ENCODE assay signal across 21 mouse cellular contexts in the genomic region with DNA sequence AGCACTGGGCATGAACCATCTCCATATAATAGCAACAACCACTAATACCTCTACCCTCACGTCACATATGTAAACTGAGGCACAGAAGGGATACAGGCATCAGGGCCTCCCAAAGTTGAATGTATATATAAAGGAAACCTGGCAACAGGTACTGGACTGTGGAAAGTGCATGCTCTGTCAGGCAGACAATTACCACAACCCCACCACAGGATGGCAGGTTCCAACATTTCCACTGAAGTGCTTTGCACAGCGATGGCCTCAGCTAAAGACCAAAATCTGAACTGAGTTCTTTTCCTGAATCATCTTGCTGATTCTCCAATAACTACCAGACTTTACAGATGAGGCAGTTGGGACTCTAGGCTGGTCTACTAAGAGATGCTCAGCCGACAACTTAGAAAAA.
"Had no signal": no experiment of that assay in that cellular context is flagged by ENCODE, and none has a peak within 500 bp of the region (broad histone marks: within the 10 kb centered on the region; RNA-seq: fewer than 3 reads in every experiment).

No protein-coding gene starts in this region.

- DNase-seq: kidney, adult 2 months; kidney, postnatal 10 days; kidney, postnatal 36 days; layer of hippocampus, postnatal 36 days; left cerebral cortex, postnatal 4 days; lung, adult 2 months; lung, postnatal 14 days; lung, postnatal 4 days; retina, postnatal 1 day; right cerebral cortex, postnatal 25 days; thymus, postnatal 36 days had no signal

- H3K9ac ChIP-seq: limb, embryonic 12.5 days; limb, embryonic 15.5 days; liver, embryonic 12.5 days; liver, embryonic 15.5 days; midbrain, embryonic 12.5 days; midbrain, embryonic 15.5 days; neural tube, embryonic 13.5 days had no signal

- H3K4me3 ChIP-seq: left cerebral cortex, adult 2 months; limb, embryonic 12.5 days; limb, embryonic 15.5 days; liver, embryonic 12.5 days; liver, embryonic 15.5 days; midbrain, embryonic 12.5 days; midbrain, embryonic 15.5 days; neural tube, embryonic 13.5 days had no signal

- ATAC-seq: intestine, postnatal 0 days; liver, embryonic 12.5 days; midbrain, embryonic 15.5 days had no signal

- H3K27me3 ChIP-seq: limb, embryonic 15.5 days; liver, embryonic 12.5 days; liver, embryonic 15.5 days; midbrain, embryonic 12.5 days; midbrain, embryonic 15.5 days; neural tube, embryonic 13.5 days had no signal

- H3K36me3 ChIP-seq: limb, embryonic 12.5 days; limb, embryonic 15.5 days; liver, embryonic 15.5 days; midbrain, embryonic 12.5 days; midbrain, embryonic 15.5 days; neural tube, embryonic 13.5 days had no signal

- H3K9me3 ChIP-seq: limb, embryonic 12.5 days; limb, embryonic 15.5 days; liver, embryonic 12.5 days; liver, embryonic 15.5 days; midbrain, embryonic 12.5 days; midbrain, embryonic 15.5 days; neural tube, embryonic 13.5 days had no signal

- H3K27ac ChIP-seq: left cerebral cortex, adult 2 months; limb, embryonic 12.5 days; limb, embryonic 15.5 days; liver, embryonic 12.5 days; liver, embryonic 15.5 days; midbrain, embryonic 12.5 days; midbrain, embryonic 15.5 days; neural tube, embryonic 13.5 days; stomach, postnatal 0 days had no signal

- H3K4me1 ChIP-seq: limb, embryonic 15.5 days; liver, embryonic 12.5 days; liver, embryonic 15.5 days had no signal

- H3K4me2 ChIP-seq: limb, embryonic 12.5 days; limb, embryonic 15.5 days; liver, embryonic 12.5 days; liver, embryonic 15.5 days; midbrain, embryonic 12.5 days; midbrain, embryonic 15.5 days; neural tube, embryonic 13.5 days had no signal
